Mouse (Mus musculus) spleen, adult 2 months (tissue): Measurements from ENCODE around the gene Entpd7. TPM values are rescaled to one million over a fixed set of nuclear protein-coding genes. Genes with fewer than 3 reads are reported as not detected.

Experiments used
- DNase-seq, 2 experiments: peaks; one replicate each; pipeline versions ENCODE4 v3.0.0 to v3.0.0-alpha.2; 2012 to 2021; ENCODE audit warnings: low spot score in 2 of 2, low read depth in 1 of 2
- H3K27ac ChIP-seq: fragments of 200-500 bp; 2 replicates; pipeline ENCODE4 v1.5.1; 2012; ENCODE audit warnings: low read length, inconsistent platforms; ENCODE audit not compliant: insufficient read depth
- H3K27me3 ChIP-seq: fragments of 200-500 bp; 2 replicates; pipeline ENCODE4 v1.6.1; 2012; ENCODE audit warnings: mild to moderate bottlenecking, moderate library complexity, low read length, inconsistent platforms; ENCODE audit not compliant: control insufficient read depth, insufficient read depth
- H3K36me3 ChIP-seq: fragments of 200-500 bp; 2 replicates; pipeline ENCODE4 v1.6.1; 2012; ENCODE audit warnings: mild to moderate bottlenecking, low read length, inconsistent platforms; ENCODE audit not compliant: control insufficient read depth, insufficient read depth
- H3K4me1 ChIP-seq: fragments of 200-500 bp; 2 replicates; pipeline ENCODE4 v1.6.1; 2011; ENCODE audit warnings: inconsistent platforms; ENCODE audit not compliant: control insufficient read depth, insufficient read depth, insufficient read length
- H3K4me3 ChIP-seq: fragments of 200-500 bp; 2 replicates; pipeline ENCODE4 v1.5.1; 2011; ENCODE audit warnings: mild to moderate bottlenecking, inconsistent platforms; ENCODE audit not compliant: insufficient read depth, insufficient read length; ENCODE audit errors: extremely low read depth
- CTCF ChIP-seq: fragments of 200-500 bp; IDR thresholded peaks from 2 replicates; pipeline ENCODE4 v1.5.1; 2011; ENCODE audit warnings: mild to moderate bottlenecking, inconsistent platforms; ENCODE audit not compliant: insufficient read depth, insufficient read length, insufficient replicate concordance; ENCODE audit errors: extremely low read depth
- POLR2A ChIP-seq: fragments of 200-500 bp; IDR thresholded peaks from 2 replicates; pipeline ENCODE4 v1.6.1; 2011; ENCODE audit warnings: low read depth, low read length, inconsistent platforms
- WGBS: fragments of 180-500 bp; shearing (Covaris S2); methylation state at CpG from one replicate; pipeline ENCODE4 v1.1.7; 2018; 5-methylcytosine and 5-hydroxymethylcytosine counted together
- polyA plus RNA-seq: library from polyadenylated mRNA; depleted of rRNA; stranded (reverse); fragments of >200 nt; gene quantifications from 2 replicates; pipeline ENCODE4 v1.2.3, GENCODE M21; 2012

Gene Entpd7
- polyA plus RNA-seq, 1 experiment: 3.5 TPM

- TF ChIP-seq POLR2A (no peak), CTCF (no peak)
- DNase-seq: no peak
- no peaks in the 10 kb centered on the region for H3K27me3 ChIP-seq
- no peak overlapping the region for H3K4me3 ChIP-seq
- H3K36me3 ChIP-seq: peaks cover 17% of the 10 kb centered on the region
- H3K27ac ChIP-seq: no peak overlapping the region
- WGBS: 87% methylated on average over 8 of the region's 8 CpGs
- H3K4me1 ChIP-seq: no peaks in the 10 kb centered on the region
These were observed 26.0 kb upstream of the Entpd7 start for GRCm38 (mm10) chr19:43663471-43663870.

DNA sequence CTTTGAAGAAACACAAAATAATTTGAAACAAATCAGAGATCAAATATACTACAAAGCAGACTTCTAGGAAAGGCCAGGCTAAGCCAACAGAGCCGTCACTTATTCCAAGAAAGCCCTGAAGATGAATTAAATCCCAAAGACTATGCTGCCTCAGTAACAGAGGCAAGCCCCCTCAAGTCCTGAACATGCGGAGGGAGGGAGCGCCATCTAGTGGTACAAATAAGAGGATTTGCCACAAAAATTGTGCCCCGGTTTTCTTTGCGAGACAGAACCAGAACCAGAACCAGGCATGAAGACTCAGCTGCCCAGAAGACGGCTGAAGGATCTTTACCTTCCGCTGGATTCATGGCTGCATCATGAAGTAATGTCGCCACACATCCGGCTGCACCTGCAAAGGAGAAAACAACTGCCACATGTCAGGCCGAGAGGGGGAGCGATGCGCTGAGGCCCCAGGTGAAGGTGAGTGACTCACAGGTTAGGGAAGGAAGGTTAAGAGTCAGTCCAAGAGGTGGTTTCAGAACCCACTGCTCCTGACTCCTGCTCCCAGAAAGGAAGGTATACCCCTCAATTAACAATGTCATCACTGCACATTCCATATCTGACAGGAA, 23.9 kb upstream of the Entpd7 start:
- TF ChIP-seq CTCF (peak; percentile 67; the same call in 1 of the 2 replicates), POLR2A (no peak)
- DNase-seq: peak in 1 of 2 experiments; percentile 27
- WGBS: 73% methylated on average over 12 of the region's 12 CpGs

GRCm38 (mm10) chr19:43666661-43667429, 22.6 kb upstream of the Entpd7 start:
- no peak for TF ChIP-seq CTCF
- no peak for TF ChIP-seq POLR2A
- no peak for DNase-seq
- 89% methylated on average over 22 of the region's 22 CpGs for WGBS
- Histone ChIP-seq H3K4me3 (no peak overlapping the region), H3K36me3 (peaks cover 17% of the 10 kb centered on the region), H3K27me3 (no peaks in the 10 kb centered on the region), H3K4me1 (no peaks in the 10 kb centered on the region), H3K27ac (no peak overlapping the region)

More for the DNA sequence above, 23.9 kb upstream of the Entpd7 start:
- Histone ChIP-seq H3K4me1 (no peaks in the 10 kb centered on the region), H3K27ac (no peak overlapping the region), H3K27me3 (no peaks in the 10 kb centered on the region), H3K36me3 (peaks cover 17% of the 10 kb centered on the region), H3K4me3 (no peak overlapping the region)

- WGBS: 52% methylated on average over 4 of the region's 4 CpGs
- DNase-seq: peak in 1 of 2 experiments; percentile 48
- TF ChIP-seq POLR2A (no peak), CTCF (0 out of 2 replicates have a peak, but pooled peaks have one; percentile 10)
- no peak overlapping the region for H3K4me3 ChIP-seq
- H3K27ac ChIP-seq: no peak overlapping the region
- H3K27me3 ChIP-seq: no peaks in the 10 kb centered on the region
- H3K36me3 ChIP-seq: peaks cover 17% of the 10 kb centered on the region
- H3K4me1 ChIP-seq: no peaks in the 10 kb centered on the region
These were observed 22.1 kb upstream of the Entpd7 start for GRCm38 (mm10) chr19:43667430-43667809.

- Histone ChIP-seq H3K4me3 (no peak overlapping the region), H3K27ac (no peak overlapping the region), H3K4me1 (no peaks in the 10 kb centered on the region), H3K27me3 (no peaks in the 10 kb centered on the region), H3K36me3 (peaks cover 6% of the 10 kb centered on the region; the same call in 1 of the 2 replicates)
- 85% methylated on average over 8 of the region's 8 CpGs for WGBS
- no peak for TF ChIP-seq POLR2A
- TF ChIP-seq CTCF: no peak
- DNase-seq: no peak
These were observed 20.2 kb upstream of the Entpd7 start for GRCm38 (mm10) chr19:43669136-43669759.

DNA sequence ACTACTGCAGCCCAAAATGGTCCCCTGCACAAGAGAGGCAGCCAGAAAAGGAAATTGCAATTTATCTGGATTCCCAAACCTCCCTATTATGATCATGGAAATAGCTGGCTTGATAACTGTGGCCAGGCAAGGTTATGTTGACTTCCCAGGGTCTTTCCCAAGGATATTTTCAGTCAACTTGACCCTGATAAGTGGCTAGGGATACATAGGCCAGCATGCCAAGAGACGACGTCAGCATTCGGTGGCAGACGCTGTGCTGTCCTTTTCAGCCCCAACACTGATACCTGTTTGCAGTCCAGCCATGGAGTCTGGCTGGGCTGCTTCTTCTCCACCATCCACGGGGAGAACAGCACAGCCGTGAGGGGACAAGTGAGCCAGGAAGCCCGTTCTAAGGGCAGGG, 18.4 kb upstream of the Entpd7 start:
- 86% methylated on average over 7 of the region's 7 CpGs for WGBS
- no peak for DNase-seq
- Histone ChIP-seq H3K27me3 (no peaks in the 10 kb centered on the region), H3K4me1 (no peaks in the 10 kb centered on the region), H3K27ac (no peak overlapping the region; the same call in 1 of the 2 replicates), H3K4me3 (no peak overlapping the region), H3K36me3 (0 out of 2 replicates have a peak, but pooled peaks cover 2% of the 10 kb centered on the region)
- TF ChIP-seq POLR2A: no peak
- TF ChIP-seq CTCF: no peak
